ENCODE assay signal across 16 mouse cellular contexts in the genomic region with DNA sequence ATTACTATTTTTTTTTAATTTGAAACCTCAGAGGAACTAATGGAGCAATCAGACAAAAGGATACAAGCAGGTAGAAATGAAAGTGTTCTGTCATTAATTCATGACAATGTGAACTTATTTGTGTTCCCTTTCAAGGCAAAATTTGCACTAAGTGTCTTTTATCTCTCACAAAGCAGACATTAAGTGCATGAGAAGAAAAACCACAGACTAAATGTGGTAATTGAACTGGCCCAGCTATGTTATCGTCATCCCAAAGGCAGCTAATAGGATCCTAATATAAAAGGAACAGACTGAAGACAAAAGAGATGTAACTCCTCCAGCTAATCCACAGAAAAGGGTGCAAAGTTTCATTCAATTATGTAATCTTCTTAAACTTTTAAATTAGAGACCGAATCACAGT.
"Had no signal": no experiment of that assay in that cellular context is flagged by ENCODE, and none has a peak within 500 bp of the region (broad histone marks: within the 10 kb centered on the region; RNA-seq: fewer than 3 reads in every experiment).

No protein-coding gene starts in this region.

- H3K4me3 ChIP-seq: neural tube, embryonic 13.5 days; neural tube, embryonic 15.5 days; stomach, embryonic 15.5 days had no signal

- DNase-seq: retina, postnatal 1 day; right cerebral cortex, adult 18-20 months; right cerebral cortex, postnatal 14 days; right cerebral cortex, postnatal 25 days; right cerebral cortex, postnatal 4 days; spleen, adult 18-20 months; thymus, adult 18-20 months; thymus, adult 2 months; thymus, postnatal 14 days; thymus, postnatal 25 days; thymus, postnatal 36 days; thymus, postnatal 4 days had no signal

- H3K27ac ChIP-seq: neural tube, embryonic 13.5 days; neural tube, embryonic 15.5 days; stomach, embryonic 15.5 days; stomach, postnatal 0 days had no signal

- H3K36me3 ChIP-seq: neural tube, embryonic 13.5 days; neural tube, embryonic 15.5 days; stomach, embryonic 15.5 days had no signal

- H3K9me3 ChIP-seq: neural tube, embryonic 13.5 days; neural tube, embryonic 15.5 days; stomach, embryonic 15.5 days had no signal

- H3K4me2 ChIP-seq: neural tube, embryonic 13.5 days; neural tube, embryonic 15.5 days; stomach, embryonic 15.5 days had no signal

- H3K9ac ChIP-seq: neural tube, embryonic 13.5 days; neural tube, embryonic 15.5 days; stomach, embryonic 15.5 days had no signal

- H3K27me3 ChIP-seq: neural tube, embryonic 13.5 days; neural tube, embryonic 15.5 days; stomach, embryonic 15.5 days had no signal

- H3K4me1 ChIP-seq: neural tube, embryonic 13.5 days; neural tube, embryonic 15.5 days; stomach, embryonic 15.5 days had no signal
